Mouse (Mus musculus): ENCODE measurements around the gene Caskin1.

DNA sequence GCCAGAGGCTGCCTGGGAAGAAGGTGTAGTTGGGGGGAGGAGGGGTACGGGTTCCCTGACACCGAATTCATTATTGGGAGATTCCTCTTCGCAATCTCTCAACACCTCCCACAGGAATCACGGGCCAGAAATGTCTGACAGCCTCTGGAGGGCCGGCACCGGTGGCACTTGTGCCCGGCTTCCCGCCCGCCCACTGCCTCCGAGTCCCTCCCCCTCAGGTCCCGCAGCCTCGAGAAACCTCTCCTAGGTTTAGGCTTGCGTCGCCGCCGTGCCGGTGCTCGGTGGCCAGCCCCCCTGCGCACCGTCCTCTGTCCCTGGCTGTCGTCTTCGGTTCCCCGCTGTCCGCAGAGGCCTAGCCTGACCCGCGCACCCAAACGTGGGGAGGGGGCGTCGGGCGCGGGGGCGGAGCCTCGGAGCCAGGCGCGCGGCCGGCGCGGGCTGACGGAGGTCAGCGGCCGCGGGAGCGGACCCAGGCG lies at the start of gene Caskin1:
- TF ChIP-seq CTCF (IDR thresholded peaks at IDR 0.05; ENCODE audit: low read depth, low read length), result no peak
- TF ChIP-seq POLR2AphosphoS5 (IDR thresholded peaks at IDR 0.05; ENCODE audit: insufficient replicate concordance, low read depth, low read length), result no peak
- no peak for TF ChIP-seq TAL1 (conservative IDR thresholded peaks at IDR 0.05; ENCODE audit: low read depth, low read length)
- TF ChIP-seq GATA1 (IDR thresholded peaks at IDR 0.05; ENCODE audit: borderline replicate concordance, low read length), result no peak
